Mouse (Mus musculus): ENCODE results near the gene Scfd2. TPM values are rescaled to one million over a fixed set of nuclear protein-coding genes. Genes with fewer than 3 reads are reported as not detected.
A peak's percentile ranks its signal among the peaks of the same experiment; 100 is the strongest.

Scfd2 gene
- total RNA-seq, 2 experiments from 2014 or later: 23.6 to 27.6 TPM

DNA sequence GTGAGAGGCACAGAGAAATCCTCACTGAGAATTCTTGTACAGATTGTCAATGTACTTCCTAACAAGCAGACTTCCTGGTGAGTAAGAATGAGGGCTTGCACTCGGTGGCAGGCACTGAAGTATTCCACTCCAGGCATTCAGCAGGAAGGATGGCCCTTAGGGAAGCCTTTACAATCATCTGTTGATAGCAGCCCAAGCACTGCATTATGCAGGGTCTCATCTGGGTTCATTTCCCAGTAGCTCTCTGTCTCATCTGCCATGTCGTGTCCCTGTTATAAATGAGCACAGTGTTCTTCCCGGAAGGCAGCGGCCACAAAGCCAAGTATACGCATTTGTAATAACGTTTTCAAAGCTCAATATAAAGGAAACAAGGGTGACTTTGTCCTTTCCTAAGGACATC is 48.9 kb downstream of the Scfd2 start:
- no peak for TF ChIP-seq CTCF (conservative IDR thresholded peaks at IDR 0.05)
- H3K27ac ChIP-seq: no peak overlapping the region
- DNase-seq (ENCODE audit: low spot score in 2 of 2): peak in 1 of 2 experiments; percentile 12
- no peak overlapping the region for H3K4me3 ChIP-seq

DNA sequence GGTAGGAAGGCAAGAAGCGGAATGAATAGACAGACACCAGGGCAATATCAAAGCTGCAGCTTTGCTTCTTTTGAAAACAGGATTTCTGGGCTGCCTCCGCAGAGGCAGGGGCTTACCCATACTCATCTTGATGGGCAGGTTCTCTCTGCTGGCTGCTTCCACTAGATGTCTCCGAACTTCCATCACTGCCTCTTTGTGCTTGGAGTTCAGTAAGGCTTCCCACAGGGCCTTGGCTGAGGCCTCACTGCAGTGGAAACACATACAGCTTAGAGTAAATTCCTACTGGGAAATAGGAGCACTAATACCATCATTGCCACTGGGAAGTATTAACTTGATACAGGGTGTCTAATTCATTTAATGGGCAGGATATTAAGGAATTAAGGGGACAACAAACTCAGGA is 49.5 kb downstream of the Scfd2 start:
- Histone ChIP-seq H3K27ac (peak overlapping the region; percentile 28; the same call in 1 of the 2 replicates), H3K4me3 (no peak overlapping the region)
- DNase-seq (ENCODE audit: low spot score in 2 of 2): no peak
- TF ChIP-seq CTCF (conservative IDR thresholded peaks at IDR 0.05): peak; percentile 43

DNA sequence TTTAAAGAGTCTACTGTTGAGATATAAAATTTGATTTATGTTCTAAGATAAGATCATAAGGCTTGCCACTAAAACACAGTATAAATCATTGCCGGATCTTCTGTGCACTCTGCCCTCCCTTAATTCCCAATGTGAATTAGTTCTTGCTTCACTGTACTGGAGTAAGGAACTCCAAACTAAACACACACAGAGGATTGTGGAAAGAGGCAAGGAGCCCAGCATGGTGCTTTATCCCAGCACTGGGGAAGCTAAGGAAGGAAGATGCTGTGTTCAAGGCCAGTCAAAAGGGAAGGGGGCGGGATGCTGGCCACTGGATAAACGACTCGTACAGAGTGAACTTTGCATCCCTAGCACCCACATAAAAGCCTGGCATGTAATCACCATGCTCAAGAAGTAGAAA is 51.1 kb downstream of the Scfd2 start:
- TF ChIP-seq CTCF (conservative IDR thresholded peaks at IDR 0.05): no peak
- no peak overlapping the region for H3K27ac ChIP-seq
- H3K4me3 ChIP-seq: no peak overlapping the region
- no peak for DNase-seq (ENCODE audit: low spot score in 2 of 2)

DNA sequence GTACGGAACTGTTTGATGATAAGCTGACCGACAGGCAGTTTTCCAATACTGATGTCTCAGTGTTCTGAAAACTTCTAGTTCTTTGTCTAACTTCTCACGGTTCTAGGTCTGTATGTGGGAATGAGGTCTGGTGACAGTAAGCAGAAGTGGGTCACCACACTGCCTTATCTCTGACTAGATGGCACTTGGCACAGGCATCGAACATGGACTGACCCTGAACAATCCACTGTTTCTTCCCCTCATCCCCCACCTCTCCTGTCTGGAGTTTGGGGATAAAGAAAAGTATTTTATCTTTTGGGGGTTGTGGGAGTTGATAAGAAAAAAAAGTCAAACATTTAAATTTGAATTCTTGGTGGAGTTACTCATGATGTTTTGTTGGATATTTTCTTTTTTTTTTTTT is 51.6 kb downstream of the Scfd2 start:
- TF ChIP-seq CTCF (conservative IDR thresholded peaks at IDR 0.05): no peak
- no peak overlapping the region for H3K27ac ChIP-seq
- no peak for DNase-seq (ENCODE audit: low spot score in 2 of 2)
- no peak overlapping the region for H3K4me3 ChIP-seq

DNA sequence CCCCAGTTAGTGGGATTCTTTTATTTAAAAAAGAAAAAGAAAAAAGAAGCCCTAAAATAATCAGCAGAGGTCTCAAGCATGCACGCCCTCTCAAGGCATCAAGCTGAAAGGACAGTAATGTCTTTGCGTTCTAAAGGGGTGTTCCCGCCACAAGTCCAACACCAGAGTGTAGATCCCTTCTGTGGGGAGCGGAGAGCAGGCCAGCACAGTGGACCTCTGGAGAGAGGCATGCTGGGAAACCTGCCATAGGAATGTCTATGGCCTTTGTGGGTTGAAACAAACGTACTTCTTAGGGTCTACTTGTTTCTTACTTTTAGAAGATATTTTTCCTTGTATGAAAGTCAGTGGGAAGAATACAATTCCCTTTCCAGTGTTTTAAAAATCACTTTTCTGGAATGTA is 52.4 kb downstream of the Scfd2 start:
- H3K4me3 ChIP-seq: no peak overlapping the region
- TF ChIP-seq CTCF (conservative IDR thresholded peaks at IDR 0.05): no peak
- H3K27ac ChIP-seq: no peak overlapping the region
- no peak for DNase-seq (ENCODE audit: low spot score in 2 of 2)

DNA sequence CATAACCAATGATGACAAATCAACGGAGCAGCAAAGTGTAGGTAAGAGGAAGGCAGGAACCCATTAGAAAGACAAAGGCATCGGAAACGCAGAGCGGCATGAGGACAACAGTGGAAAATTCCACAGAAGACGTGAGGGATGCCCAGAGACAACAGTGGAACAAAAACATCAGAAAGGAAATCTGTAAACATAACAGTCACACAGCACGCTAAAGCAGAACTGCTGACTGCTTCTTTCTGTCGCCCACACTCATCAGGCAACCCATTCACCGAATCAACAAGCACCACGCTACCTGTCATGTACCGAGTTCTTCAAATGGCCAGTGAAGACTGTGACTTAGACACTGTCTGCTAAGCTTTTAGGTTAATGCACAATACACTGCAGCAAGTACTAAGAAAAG is 55.0 kb downstream of the Scfd2 start:
- H3K4me3 ChIP-seq: no peak overlapping the region
- TF ChIP-seq CTCF (conservative IDR thresholded peaks at IDR 0.05): no peak

DNA sequence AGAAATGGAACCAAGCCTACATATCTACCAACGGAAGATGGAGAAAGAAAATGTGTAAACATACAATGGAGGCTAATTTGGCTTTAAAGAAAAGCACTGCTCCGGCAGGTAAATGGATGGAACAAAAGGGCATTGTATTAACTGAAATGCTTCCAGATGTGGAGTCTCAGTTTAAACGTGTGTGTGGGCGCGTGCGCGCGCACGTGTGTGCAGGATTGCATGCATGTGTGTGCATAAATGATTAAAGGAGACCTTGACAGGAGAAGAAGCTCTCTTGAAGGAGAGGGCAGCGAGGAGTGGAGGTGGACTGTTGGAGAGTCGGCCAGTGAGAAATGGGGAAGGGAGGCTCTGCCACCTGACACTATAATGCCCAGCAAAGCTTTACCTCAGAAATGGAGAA is 58.4 kb downstream of the Scfd2 start:
- Histone ChIP-seq H3K27ac (no peak overlapping the region), H3K4me3 (no peak overlapping the region)
- TF ChIP-seq CTCF (conservative IDR thresholded peaks at IDR 0.05): no peak
- DNase-seq (ENCODE audit: low spot score in 2 of 2): no peak

More for the DNA sequence above, 55.0 kb downstream of the Scfd2 start:
- no peak for DNase-seq (ENCODE audit: low spot score in 2 of 2)
- H3K27ac ChIP-seq: no peak overlapping the region

DNA sequence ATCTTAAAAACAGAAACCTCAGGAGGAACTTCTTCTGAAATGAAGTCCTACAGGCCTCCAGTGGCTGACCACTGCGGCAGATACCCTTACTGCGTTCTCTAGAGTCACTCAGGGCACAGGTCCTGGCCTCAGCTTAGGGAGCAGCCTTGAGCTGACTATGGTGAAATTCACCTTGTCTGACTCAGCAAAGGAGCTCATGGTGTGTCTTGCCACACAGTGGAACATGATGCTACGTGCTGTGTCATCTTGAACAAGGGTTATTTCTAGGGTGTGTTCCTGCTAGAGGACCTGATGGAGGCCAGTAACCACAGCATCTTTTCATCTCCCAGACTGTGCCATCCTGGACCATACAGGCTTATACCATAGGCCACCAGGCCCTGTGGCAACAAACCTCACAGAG is 60.7 kb downstream of the Scfd2 start:
- no peak for TF ChIP-seq CTCF (conservative IDR thresholded peaks at IDR 0.05)
- no peak for DNase-seq (ENCODE audit: low spot score in 2 of 2)
- Histone ChIP-seq H3K4me3 (no peak overlapping the region), H3K27ac (no peak overlapping the region)

DNA sequence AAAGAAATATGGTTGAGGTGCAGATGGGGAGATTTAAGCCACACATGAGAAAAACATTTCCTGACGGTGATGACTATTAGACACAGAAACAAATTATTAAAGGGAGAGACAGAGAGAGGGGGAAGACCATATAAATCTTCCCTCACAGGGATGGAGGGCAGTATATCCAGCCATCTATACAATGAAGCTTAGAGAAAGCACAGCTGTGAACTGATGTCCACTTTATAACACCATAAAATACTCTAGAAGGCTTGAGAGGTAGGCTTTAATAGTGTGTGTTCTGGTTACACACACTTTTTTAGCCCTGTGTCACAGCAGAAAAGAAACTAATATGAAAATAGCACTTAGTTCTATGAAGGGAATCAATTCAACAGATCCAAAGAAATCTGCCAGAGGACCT is 61.9 kb downstream of the Scfd2 start:
- no peak for TF ChIP-seq CTCF (conservative IDR thresholded peaks at IDR 0.05)
- Histone ChIP-seq H3K27ac (no peak overlapping the region), H3K4me3 (no peak overlapping the region)
- no peak for DNase-seq (ENCODE audit: low spot score in 2 of 2)

DNA sequence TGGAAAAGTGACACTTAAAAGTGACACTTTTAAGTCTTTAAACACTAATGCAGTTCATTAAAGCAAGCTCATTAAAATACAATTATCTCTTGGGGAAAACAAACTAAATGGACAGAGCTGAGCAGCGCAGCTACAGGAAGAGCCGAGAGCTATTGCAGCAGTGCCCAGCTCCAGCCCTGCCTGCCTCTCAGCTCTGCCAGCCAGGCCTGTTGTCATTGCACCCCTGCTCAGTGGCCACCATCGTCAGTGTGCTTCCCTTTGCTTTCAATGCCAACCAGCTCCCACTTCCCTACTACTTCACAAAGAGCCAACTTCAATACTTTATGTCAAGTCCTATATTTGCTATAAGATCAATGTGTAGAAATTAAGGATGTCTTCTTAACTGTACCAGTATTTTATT is 63.8 kb downstream of the Scfd2 start:
- DNase-seq (ENCODE audit: low spot score in 2 of 2): no peak
- Histone ChIP-seq H3K4me3 (no peak overlapping the region), H3K27ac (no peak overlapping the region)
- no peak for TF ChIP-seq CTCF (conservative IDR thresholded peaks at IDR 0.05)

DNA sequence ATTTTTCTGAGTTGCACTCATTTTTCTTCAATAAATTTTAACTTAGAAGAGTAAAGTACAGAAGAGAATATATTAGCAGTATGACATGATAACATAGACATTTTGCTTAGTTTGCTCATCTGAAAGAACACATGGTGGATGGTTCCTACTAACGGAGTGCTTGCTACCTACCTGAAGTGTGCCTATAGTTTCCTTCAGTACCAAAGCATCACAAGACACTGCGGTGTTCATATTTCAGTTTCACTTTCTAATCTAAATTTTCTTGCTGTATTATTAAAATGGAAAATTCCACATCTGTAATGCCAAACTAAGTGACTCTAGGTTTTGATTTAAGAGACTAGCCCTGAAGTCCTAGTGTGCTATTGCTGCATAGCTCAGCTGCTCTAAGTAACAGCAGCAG is 74.8 kb downstream of the Scfd2 start:
- no peak overlapping the region for H3K4me3 ChIP-seq
- no peak for TF ChIP-seq CTCF (conservative IDR thresholded peaks at IDR 0.05)
- H3K27ac ChIP-seq: no peak overlapping the region
- DNase-seq (ENCODE audit: low spot score in 2 of 2): no peak

DNA sequence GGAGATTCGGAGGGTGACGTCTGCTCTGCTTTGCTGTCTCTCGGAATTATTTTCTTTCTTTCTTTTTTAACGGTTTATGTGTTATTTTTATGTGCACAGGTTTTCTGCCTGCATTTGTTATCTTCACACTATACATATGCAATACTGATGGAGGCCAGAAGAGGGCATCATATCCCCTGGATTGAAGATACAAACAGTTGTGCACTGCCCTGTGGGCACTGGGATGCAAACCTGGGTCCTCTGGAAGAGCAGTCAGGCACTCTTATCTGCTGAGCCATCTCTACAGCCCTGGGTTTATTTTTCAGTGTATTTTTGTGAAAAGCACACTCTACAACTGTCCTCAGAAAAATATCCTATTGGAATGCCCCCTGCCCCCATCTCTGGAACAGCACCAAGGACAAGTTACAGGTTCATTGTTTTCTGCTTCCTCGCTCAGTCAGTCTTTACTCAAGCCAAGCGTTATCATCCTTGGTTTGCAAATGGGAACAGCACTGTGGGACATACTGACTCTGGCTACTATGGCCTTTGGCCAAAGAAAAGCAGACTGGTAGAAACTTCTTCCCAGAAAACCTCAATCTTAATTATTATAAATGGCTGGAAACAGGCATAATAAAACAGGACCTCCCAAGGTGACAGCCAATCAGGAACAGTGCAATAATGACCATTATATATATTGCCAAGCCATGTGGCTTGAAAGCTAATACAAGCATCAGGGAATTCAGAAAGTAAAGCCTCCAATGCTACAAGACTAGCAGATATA is 75.9 kb downstream of the Scfd2 start:
- DNase-seq (ENCODE audit: low spot score in 2 of 2): no peak
- Histone ChIP-seq H3K27ac (no peak overlapping the region), H3K4me3 (no peak overlapping the region)
- peak; percentile 62 for TF ChIP-seq CTCF (conservative IDR thresholded peaks at IDR 0.05)

DNA sequence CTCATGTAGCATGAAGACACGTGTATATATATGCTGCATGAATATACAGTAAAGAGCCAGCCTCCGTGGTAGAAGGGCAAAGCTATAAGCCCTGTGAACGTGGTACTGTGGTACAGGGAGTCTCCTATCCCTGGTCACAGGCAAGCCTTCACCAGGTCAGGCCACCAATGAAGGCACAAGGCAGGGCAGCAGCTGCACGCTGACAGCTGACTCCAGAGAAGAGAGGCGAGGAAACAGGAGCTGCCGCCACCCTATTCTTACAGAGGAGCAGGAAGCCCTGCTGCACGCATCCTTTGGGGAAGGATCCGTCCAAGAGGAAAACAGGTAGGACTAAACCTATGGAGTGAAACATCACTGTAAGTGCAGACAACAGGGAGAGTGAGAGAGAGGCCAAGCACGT is 76.5 kb downstream of the Scfd2 start:
- Histone ChIP-seq H3K4me3 (no peak overlapping the region), H3K27ac (no peak overlapping the region)
- TF ChIP-seq CTCF (conservative IDR thresholded peaks at IDR 0.05): no peak
- DNase-seq (ENCODE audit: low spot score in 2 of 2): no peak

DNA sequence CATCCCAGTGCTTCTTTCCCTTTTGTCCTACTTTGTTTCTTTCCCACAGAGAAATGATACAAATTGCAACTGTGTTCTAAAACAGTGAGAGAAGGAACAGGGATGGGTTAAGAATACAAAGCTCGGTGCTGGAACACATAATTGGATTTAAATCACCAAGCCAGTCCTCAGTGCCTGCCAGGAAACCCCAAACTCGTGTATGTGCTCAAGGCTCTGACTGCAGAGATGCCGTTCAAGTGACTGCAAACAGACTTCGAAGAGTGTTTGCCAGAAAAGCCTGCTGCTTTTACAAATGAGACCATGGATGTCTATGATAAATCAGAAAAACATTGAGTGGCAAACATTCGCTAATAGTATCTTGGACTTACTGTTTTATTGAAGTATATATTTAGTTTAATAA is 80.6 kb downstream of the Scfd2 start:
- Histone ChIP-seq H3K27ac (no peak overlapping the region), H3K4me3 (no peak overlapping the region)
- TF ChIP-seq CTCF (conservative IDR thresholded peaks at IDR 0.05): no peak
- DNase-seq (ENCODE audit: low spot score in 2 of 2): no peak

Data from layer of hippocampus, adult 2 months (tissue).